Mouse (Mus musculus): ENCODE measurements around the gene Slc13a3. TPM values are rescaled to one million over a fixed set of nuclear protein-coding genes. Genes with fewer than 3 reads are reported as not detected.
A peak's percentile ranks its signal among the peaks of the same experiment; 100 is the strongest.
"Not testable (repeated sequence)": the region's sequence is repeated elsewhere in the genome, so short reads cannot be mapped to it uniquely, and the experiment has no call there.

Gene Slc13a3
- polyA plus RNA-seq (2014; fragmentation: Nextera tagmentation; extraction: Ambion mirVana): 0.24 and 0.42 TPM in 2 replicates

DNA sequence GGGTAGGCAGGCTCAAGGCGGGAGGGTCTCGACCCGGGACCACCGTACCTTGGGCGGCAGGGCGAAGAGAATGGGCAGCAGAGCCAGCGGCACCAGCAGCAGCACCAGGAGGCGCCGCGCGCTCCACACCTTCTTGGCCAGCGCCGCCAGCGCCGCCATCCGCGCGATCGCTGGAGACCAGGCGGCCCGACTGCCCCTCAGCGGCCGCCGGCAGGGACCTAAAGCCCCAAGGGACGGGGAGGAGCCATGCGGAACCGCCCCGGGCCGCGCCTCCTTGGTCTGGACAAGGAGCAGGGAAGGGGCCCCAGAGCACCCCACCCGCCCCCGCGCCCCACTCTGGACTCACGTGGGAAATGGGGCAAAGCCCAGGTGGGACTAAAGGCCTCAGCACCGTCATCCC, at the start of gene Slc13a3:
Slc13a3 (minus strand) TSS at position 228 of the 400 bp plus-strand sequence.
- ATAC-seq (ENCODE audit: low FRiP score, low TSS enrichment): peak; percentile 37

DNA sequence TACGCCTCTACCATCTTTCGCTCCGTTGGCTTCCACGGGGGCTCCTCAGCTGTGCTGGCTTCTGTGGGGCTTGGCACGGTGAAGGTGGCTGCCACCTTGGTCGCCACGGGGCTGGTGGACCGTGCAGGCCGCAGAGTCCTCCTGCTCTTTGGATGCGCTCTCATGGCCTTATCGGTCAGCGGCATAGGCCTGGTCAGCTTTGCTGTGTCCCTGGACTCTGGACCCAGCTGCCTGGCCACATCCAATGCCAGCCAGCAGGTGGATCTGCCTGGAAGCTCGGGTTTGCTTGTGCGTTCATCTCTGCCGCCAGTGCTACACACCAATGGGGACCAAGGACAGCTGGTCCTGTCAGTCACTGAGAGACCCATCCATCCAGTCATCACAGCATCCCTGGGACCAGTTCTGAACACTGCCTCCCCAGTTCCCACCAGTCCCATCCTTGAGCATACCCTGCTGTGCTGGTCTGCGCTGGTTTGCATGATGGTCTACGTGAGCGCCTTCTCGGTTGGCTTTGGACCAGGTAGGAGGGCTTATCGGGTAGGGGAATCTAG, 42.2 kb upstream of the Slc13a3 start:
- Histone ChIP-seq H3K27me3 (ENCODE audit: control insufficient read depth, insufficient read depth, low read length) (no peaks in the 10 kb centered on the region), H3K4me2 (replicated peaks; ENCODE audit: low read depth, low read length) (no peak overlapping the region), H3K9me3 (ENCODE audit: control insufficient read depth, low read length) (no peaks in the 10 kb centered on the region), H3K27ac (ENCODE audit: low read depth, low read length) (no peak overlapping the region), H3K4me1 (ENCODE audit: control insufficient read depth, insufficient read depth, low read length) (peaks cover 17% of the 10 kb centered on the region), H3K9ac (ENCODE audit: low read depth, low read length) (no peak overlapping the region), H3K36me3 (ENCODE audit: control insufficient read depth, insufficient read depth, low read length) (no peaks in the 10 kb centered on the region), H3K4me3 (ENCODE audit: low read length) (no peak overlapping the region)
- no peak for ATAC-seq (ENCODE audit: low FRiP score, low TSS enrichment)
- 97% methylated on average over 20 of the region's 20 CpGs for WGBS

More for the DNA sequence above, at the start of gene Slc13a3:
- peak within 1 kb of the TSS; percentile 17 for H3K4me3 ChIP-seq (ENCODE audit: low read length)
- H3K4me1 ChIP-seq (ENCODE audit: control insufficient read depth, insufficient read depth, low read length): 0 out of 2 replicates have a peak, but pooled peaks cover 5% of the 10 kb centered on the region
- H3K4me2 ChIP-seq (replicated peaks; ENCODE audit: low read depth, low read length): peak within 1 kb of the TSS; percentile 43
- no peaks in the 10 kb centered on the region for H3K36me3 ChIP-seq (ENCODE audit: control insufficient read depth, insufficient read depth, low read length)
- 1% methylated on average over 28 of the region's 35 CpGs for WGBS
- H3K27ac ChIP-seq (ENCODE audit: low read depth, low read length): no peak within 1 kb of the TSS
- H3K9ac ChIP-seq (ENCODE audit: low read depth, low read length): no peak within 1 kb of the TSS; the same call in 1 of the 2 replicates
- H3K9me3 ChIP-seq (ENCODE audit: control insufficient read depth, low read length): no peaks in the 10 kb centered on the region
- H3K27me3 ChIP-seq (ENCODE audit: control insufficient read depth, insufficient read depth, low read length): peaks cover 23% of the 10 kb centered on the region

- H3K4me1 ChIP-seq (ENCODE audit: control insufficient read depth, insufficient read depth, low read length): peaks cover 25% of the 10 kb centered on the region
- no peaks in the 10 kb centered on the region for H3K27me3 ChIP-seq (ENCODE audit: control insufficient read depth, insufficient read depth, low read length)
- 18% methylated on average over 11 of the region's 11 CpGs for whole genome bisulfite sequencing
- no peaks in the 10 kb centered on the region for H3K9me3 ChIP-seq (ENCODE audit: control insufficient read depth, low read length)
- no peak overlapping the region for H3K4me3 ChIP-seq (ENCODE audit: low read length)
- H3K9ac ChIP-seq (ENCODE audit: low read depth, low read length): no peak overlapping the region
- peak; percentile 58 for ATAC-seq (ENCODE audit: low FRiP score, low TSS enrichment)
- H3K27ac ChIP-seq (ENCODE audit: low read depth, low read length): peak overlapping the region; percentile 62
- no peaks in the 10 kb centered on the region for H3K36me3 ChIP-seq (ENCODE audit: control insufficient read depth, insufficient read depth, low read length)
- H3K4me2 ChIP-seq (replicated peaks; ENCODE audit: low read depth, low read length): no peak overlapping the region; the same call in 1 of the 2 replicates
These were observed 40.0 kb upstream of the Slc13a3 start for GRCm38 (mm10) chr2:165512870-165513600.

DNA sequence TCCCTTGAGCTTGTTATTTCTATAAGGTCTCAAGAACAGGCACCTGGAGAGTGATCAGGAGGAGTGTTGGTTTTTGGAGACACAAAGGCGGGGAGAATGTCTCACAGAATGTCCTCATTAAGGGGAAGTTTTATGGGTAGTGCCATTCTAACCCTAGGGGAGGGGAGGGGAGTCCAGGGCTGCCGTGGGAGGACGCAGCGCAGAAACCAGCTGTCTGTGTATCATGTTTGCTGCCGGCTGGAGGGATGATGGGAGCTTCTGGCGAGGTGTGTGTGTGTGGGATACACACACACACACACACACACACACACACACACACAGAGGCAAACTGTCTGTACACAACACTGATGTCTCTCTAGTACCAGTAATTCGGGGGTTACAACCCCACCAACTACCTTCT, 39.4 kb upstream of the Slc13a3 start:
- 15% methylated on average over 7 of the region's 7 CpGs for WGBS
- H3K27ac ChIP-seq (ENCODE audit: low read depth, low read length): peak overlapping the region; percentile 62; the same call in 1 of the 2 replicates

GRCm38 (mm10) chr2:165511530-165511929, 38.5 kb upstream of the Slc13a3 start:
- H3K9me3 ChIP-seq (ENCODE audit: control insufficient read depth, low read length); ATAC-seq (ENCODE audit: low FRiP score, low TSS enrichment); H3K36me3 ChIP-seq (ENCODE audit: control insufficient read depth, insufficient read depth, low read length); H3K9ac ChIP-seq (ENCODE audit: low read depth, low read length); H3K4me3 ChIP-seq (ENCODE audit: low read length); H3K4me2 ChIP-seq (replicated peaks; ENCODE audit: low read depth, low read length); H3K27ac ChIP-seq (ENCODE audit: low read depth, low read length); H3K27me3 ChIP-seq (ENCODE audit: control insufficient read depth, insufficient read depth, low read length): not testable (repeated sequence)
- H3K4me1 ChIP-seq (ENCODE audit: control insufficient read depth, insufficient read depth, low read length): peaks cover 25% of the 10 kb centered on the region
- 78% methylated on average over 4 of the region's 4 CpGs for WGBS

More for the DNA sequence above, 39.4 kb upstream of the Slc13a3 start:
- Histone ChIP-seq H3K9me3 (ENCODE audit: control insufficient read depth, low read length) (no peaks in the 10 kb centered on the region), H3K4me3 (ENCODE audit: low read length) (no peak overlapping the region), H3K4me2 (replicated peaks; ENCODE audit: low read depth, low read length) (peak overlapping the region; percentile 8; the same call in 1 of the 2 replicates), H3K4me1 (ENCODE audit: control insufficient read depth, insufficient read depth, low read length) (peaks cover 25% of the 10 kb centered on the region), H3K27me3 (ENCODE audit: control insufficient read depth, insufficient read depth, low read length) (no peaks in the 10 kb centered on the region), H3K9ac (ENCODE audit: low read depth, low read length) (no peak overlapping the region), H3K36me3 (ENCODE audit: control insufficient read depth, insufficient read depth, low read length) (no peaks in the 10 kb centered on the region)
- peak; percentile 63 for ATAC-seq (ENCODE audit: low FRiP score, low TSS enrichment)

DNA sequence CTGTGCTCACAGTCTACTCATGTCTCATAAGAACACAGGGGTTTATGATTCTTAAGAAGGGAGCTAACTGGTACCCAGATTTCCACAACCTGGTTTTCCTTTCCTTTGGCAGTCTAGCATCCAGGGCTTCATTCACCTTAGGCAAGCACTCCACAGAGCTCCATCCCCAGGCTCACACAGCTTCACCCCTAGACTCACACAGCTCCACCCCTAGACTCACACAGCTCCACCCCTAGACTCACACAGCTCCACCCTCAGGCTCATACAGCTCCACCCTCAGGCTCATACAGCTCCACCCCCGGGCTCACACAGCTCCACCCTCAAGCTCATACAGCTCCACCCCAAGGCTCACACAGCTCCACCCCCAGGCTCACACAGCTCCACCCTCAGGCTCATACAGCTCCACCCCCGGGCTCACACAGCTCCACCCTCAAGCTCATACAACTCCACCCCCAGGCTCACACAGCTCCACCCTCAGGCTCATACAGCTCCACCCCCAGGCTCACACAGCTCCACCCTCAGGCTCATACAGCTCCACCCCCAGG, 38.0 kb upstream of the Slc13a3 start:
- not testable (repeated sequence) for H3K27me3 ChIP-seq (ENCODE audit: control insufficient read depth, insufficient read depth, low read length); H3K9ac ChIP-seq (ENCODE audit: low read depth, low read length); ATAC-seq (ENCODE audit: low FRiP score, low TSS enrichment); H3K36me3 ChIP-seq (ENCODE audit: control insufficient read depth, insufficient read depth, low read length); H3K4me2 ChIP-seq (replicated peaks; ENCODE audit: low read depth, low read length); H3K27ac ChIP-seq (ENCODE audit: low read depth, low read length); H3K4me3 ChIP-seq (ENCODE audit: low read length); H3K9me3 ChIP-seq (ENCODE audit: control insufficient read depth, low read length)
- H3K4me1 ChIP-seq (ENCODE audit: control insufficient read depth, insufficient read depth, low read length): peaks cover 25% of the 10 kb centered on the region
- 66% methylated on average over 2 of the region's 2 CpGs for WGBS

DNA sequence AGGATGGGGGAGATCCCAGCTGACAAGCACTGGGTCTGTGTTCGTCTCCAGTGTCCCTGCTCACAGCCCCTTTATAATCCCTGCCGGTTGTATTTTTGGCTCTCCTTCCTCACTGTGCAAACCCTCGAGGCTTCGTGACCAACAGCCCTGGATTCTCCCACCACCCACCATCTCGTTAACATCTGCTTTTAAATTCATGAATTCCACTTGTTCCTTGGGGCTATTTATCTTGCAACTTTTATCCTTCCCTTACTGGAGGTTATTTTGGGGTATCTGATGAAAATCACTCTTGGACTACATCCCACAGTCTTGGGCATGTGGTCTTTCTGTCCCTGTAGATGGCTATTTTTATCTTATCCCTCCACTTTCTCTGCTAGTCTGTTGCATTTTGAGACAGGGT, 37.4 kb upstream of the Slc13a3 start:
- H3K4me2 ChIP-seq (replicated peaks; ENCODE audit: low read depth, low read length): no peak overlapping the region
- H3K9me3 ChIP-seq (ENCODE audit: control insufficient read depth, low read length): no peaks in the 10 kb centered on the region
- H3K27me3 ChIP-seq (ENCODE audit: control insufficient read depth, insufficient read depth, low read length): no peaks in the 10 kb centered on the region
- ATAC-seq (ENCODE audit: low FRiP score, low TSS enrichment): no peak
- no peak overlapping the region for H3K27ac ChIP-seq (ENCODE audit: low read depth, low read length)
- H3K4me3 ChIP-seq (ENCODE audit: low read length): no peak overlapping the region
- 34% methylated on average over 5 of the region's 5 CpGs for WGBS
- H3K4me1 ChIP-seq (ENCODE audit: control insufficient read depth, insufficient read depth, low read length): peaks cover 25% of the 10 kb centered on the region
- no peak overlapping the region for H3K9ac ChIP-seq (ENCODE audit: low read depth, low read length)
- H3K36me3 ChIP-seq (ENCODE audit: control insufficient read depth, insufficient read depth, low read length): no peaks in the 10 kb centered on the region

- no peak overlapping the region for H3K9ac ChIP-seq (ENCODE audit: low read depth, low read length)
- no peak overlapping the region for H3K4me3 ChIP-seq (ENCODE audit: low read length)
- no peaks in the 10 kb centered on the region for H3K27me3 ChIP-seq (ENCODE audit: control insufficient read depth, insufficient read depth, low read length)
- 42% methylated on average over 9 of the region's 9 CpGs for WGBS
- H3K4me1 ChIP-seq (ENCODE audit: control insufficient read depth, insufficient read depth, low read length): peaks cover 25% of the 10 kb centered on the region
- no peaks in the 10 kb centered on the region for H3K36me3 ChIP-seq (ENCODE audit: control insufficient read depth, insufficient read depth, low read length)
- no peak overlapping the region for H3K27ac ChIP-seq (ENCODE audit: low read depth, low read length)
- no peak overlapping the region for H3K4me2 ChIP-seq (replicated peaks; ENCODE audit: low read depth, low read length)
- no peak for ATAC-seq (ENCODE audit: low FRiP score, low TSS enrichment)
- no peaks in the 10 kb centered on the region for H3K9me3 ChIP-seq (ENCODE audit: control insufficient read depth, low read length)
These were observed 36.7 kb upstream of the Slc13a3 start for GRCm38 (mm10) chr2:165509686-165510085.
